Mouse (Mus musculus) C2C12 (cell line): ENCODE measurements around the gene Nrxn3. TPM values are rescaled to one million over a fixed set of nuclear protein-coding genes. Genes with fewer than 3 reads are reported as not detected.

Experiments
- H3K27me3 ChIP-seq: one replicate; pipeline ENCODE4 v1.6.1; 2011; ENCODE audit not compliant: control insufficient read depth, insufficient read depth, insufficient read length
- H3K36me3 ChIP-seq: one replicate; pipeline ENCODE4 v1.6.1; 2011; ENCODE audit not compliant: control insufficient read depth, insufficient read depth
- H3K4me3 ChIP-seq: one replicate; pipeline ENCODE4 v1.5.1; 2011; ENCODE audit warnings: mild to moderate bottlenecking, control low read depth; ENCODE audit not compliant: poor library complexity, insufficient read depth, severe bottlenecking
- H3K79me2 ChIP-seq: one replicate; pipeline ENCODE4 v1.6.1; 2011; ENCODE audit not compliant: control insufficient read depth, insufficient read depth
- H3K79me3 ChIP-seq: one replicate; pipeline ENCODE4 v1.6.1; 2011; ENCODE audit warnings: low read depth, control low read depth
- H3ac ChIP-seq: one replicate; pipeline ENCODE3; 2011; ENCODE audit warnings: low read depth; ENCODE audit not compliant: control insufficient read depth, insufficient read length
- CEBPB ChIP-seq: IDR thresholded peaks from one replicate; pipeline ENCODE4 v1.6.1; 2011; ENCODE audit warnings: low read depth, mild to moderate bottlenecking, control low read depth, moderate library complexity
- CTCF ChIP-seq: IDR thresholded peaks from one replicate; pipeline ENCODE4 v1.5.1; 2011; ENCODE audit not compliant: control insufficient read depth, insufficient read depth, insufficient read length
- FOSL1 ChIP-seq: IDR thresholded peaks from one replicate; pipeline ENCODE4 v1.8.0; 2011; ENCODE audit warnings: mild to moderate bottlenecking, low read length; ENCODE audit not compliant: poor library complexity, insufficient read depth, severe bottlenecking
- MAX ChIP-seq: IDR thresholded peaks from one replicate; pipeline ENCODE4 v1.6.1; 2011; ENCODE audit warnings: mild to moderate bottlenecking, control low read depth
- MYOD1 ChIP-seq: IDR thresholded peaks from one replicate; pipeline ENCODE4 v1.6.1; 2011; ENCODE audit warnings: low read depth; ENCODE audit not compliant: control insufficient read depth, insufficient read length
- MYOG ChIP-seq: IDR thresholded peaks from one replicate; pipeline ENCODE4 v1.6.1; 2011; ENCODE audit not compliant: control insufficient read depth, insufficient read length; ENCODE audit errors: extremely low read depth
- USF1 ChIP-seq: IDR thresholded peaks from one replicate; pipeline ENCODE4 v1.6.1; 2011; ENCODE audit warnings: low read depth, mild to moderate bottlenecking, control low read depth, moderate library complexity
- microRNA-seq: library from miRNA; unstranded; fragments of <30 nt; microRNA quantifications from one replicate; pipeline ENCODE4, GENCODE M21; 2019; ENCODE audit warnings: borderline microRNAs expressed
- polyA plus RNA-seq: library from polyadenylated mRNA; unstranded; fragments of >200 nt; fragmentation: generic; extraction: Trizol; gene quantifications from one replicate; pipeline ENCODE4 v1.2.1, GENCODE M21; 2012; ENCODE audit warnings: missing spikeins

Gene Nrxn3
- polyA plus RNA-seq, 1 experiment: 0.01 TPM

- H3ac ChIP-seq: no peak overlapping the region
Measured at GRCm38 (mm10) chr12:90337496-90338228, 1615.0 kb downstream of the Nrxn3 start.

GRCm38 (mm10) chr12:90338229-90338557 lies 1615.5 kb downstream of the Nrxn3 start:
- Histone ChIP-seq H3K79me3 (no peaks in the 10 kb centered on the region), H3ac (no peak overlapping the region), H3K36me3 (no peaks in the 10 kb centered on the region), H3K79me2 (no peaks in the 10 kb centered on the region), H3K27me3 (no peaks in the 10 kb centered on the region), H3K4me3 (no peak overlapping the region)
- TF ChIP-seq USF1: no peak
- no peak for TF ChIP-seq MYOD1
- no peak for TF ChIP-seq MYOG

More at GRCm38 (mm10) chr12:90337496-90338228, 1615.0 kb downstream of the Nrxn3 start:
- no peaks in the 10 kb centered on the region for H3K79me2 ChIP-seq
- no peak for TF ChIP-seq MAX
- no peak for TF ChIP-seq USF1
- TF ChIP-seq MYOD1: no peak
- no peak for TF ChIP-seq CEBPB
- no peak for TF ChIP-seq CTCF
- TF ChIP-seq FOSL1: no peak
- no peak for TF ChIP-seq MYOG
- no peak overlapping the region for H3K4me3 ChIP-seq
- H3K27me3 ChIP-seq: no peaks in the 10 kb centered on the region
- H3K36me3 ChIP-seq: no peaks in the 10 kb centered on the region
- no peaks in the 10 kb centered on the region for H3K79me3 ChIP-seq

Small RNAs within 50 kb of the gene (microRNA-seq; reads per million reads assigned to microRNA genes)
- gene Gm23989: not detected
- not detected for gene Gm27313
